Mouse (Mus musculus): ENCODE data around the gene Slc29a4.
A peak's percentile ranks its signal among the peaks of the same experiment; 100 is the strongest.

The Slc29a4 gene

DNA sequence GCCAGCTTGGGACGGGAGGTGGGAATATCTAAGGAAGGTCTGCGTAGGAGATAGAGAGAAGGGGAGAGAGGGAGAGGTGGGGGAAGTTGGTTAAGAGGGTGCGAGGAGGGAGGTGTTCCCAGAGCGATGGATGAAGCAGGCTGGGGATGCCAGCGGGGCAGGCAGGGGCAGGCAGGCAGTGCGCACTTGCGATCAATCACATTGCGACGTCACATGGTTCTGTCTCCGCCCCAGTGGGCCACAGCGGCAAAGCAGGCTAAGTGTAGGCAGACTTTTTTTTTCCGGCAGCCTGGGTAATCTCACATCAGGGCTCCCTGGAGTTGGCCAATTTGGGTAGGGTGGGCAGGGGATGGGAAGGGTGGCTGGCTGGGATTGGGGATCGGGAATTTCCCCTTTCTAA, 59.9 kb downstream of the Slc29a4 start:
- DNase-seq: no peak

DNA sequence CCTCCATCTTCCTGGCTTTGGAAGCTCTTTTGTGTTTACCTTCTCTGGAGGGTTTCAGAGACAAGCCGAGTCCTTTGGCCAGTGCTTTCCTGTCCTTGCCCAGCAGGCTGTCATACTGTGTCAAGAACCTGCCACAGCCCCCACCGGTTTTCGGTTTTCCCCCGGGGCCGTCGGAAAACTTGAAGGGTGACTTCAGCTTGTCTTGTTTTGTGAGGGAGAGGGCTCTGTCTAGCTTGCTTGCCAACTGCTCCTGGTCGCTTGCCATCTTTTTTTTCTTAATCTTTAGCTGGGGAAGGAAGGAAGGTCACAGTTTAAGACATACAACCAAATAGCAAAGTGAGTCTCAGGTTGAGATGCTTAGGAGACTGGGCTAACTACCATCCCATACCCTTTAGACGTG, 67.5 kb downstream of the Slc29a4 start:
- no peak for DNase-seq

DNA sequence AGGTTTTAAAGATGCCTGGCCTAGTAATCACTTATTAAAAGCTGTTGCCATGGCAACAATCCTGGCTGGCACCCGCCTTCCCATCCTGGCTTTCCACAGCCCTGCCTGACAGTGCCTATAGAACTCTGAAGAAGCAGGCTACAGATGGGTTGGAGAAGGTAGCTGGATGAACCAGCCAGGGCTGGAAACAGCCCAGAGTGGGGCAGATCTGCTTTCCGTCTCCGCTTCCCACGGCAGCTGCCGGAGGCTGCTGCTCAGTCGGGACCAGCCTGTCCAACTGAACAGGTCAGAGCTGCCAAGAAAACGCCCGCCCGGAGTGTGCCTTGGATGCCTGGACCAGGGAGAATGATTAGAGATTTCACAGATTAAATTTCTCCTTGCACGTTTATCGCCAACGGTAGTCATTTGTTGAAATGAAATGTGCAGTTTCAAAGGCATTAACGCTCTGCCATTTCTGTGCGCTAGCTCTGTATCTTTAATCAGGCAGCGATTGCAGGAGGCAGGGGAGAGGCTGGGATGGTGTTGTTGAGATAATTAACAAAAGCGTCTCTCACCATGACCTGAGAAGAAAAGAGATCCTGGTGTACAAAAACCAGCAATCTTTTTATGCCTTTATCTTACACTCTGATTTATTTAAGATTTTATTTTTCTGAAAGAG, 69.1 kb downstream of the Slc29a4 start:
- DNase-seq: peak; percentile 83

DNA sequence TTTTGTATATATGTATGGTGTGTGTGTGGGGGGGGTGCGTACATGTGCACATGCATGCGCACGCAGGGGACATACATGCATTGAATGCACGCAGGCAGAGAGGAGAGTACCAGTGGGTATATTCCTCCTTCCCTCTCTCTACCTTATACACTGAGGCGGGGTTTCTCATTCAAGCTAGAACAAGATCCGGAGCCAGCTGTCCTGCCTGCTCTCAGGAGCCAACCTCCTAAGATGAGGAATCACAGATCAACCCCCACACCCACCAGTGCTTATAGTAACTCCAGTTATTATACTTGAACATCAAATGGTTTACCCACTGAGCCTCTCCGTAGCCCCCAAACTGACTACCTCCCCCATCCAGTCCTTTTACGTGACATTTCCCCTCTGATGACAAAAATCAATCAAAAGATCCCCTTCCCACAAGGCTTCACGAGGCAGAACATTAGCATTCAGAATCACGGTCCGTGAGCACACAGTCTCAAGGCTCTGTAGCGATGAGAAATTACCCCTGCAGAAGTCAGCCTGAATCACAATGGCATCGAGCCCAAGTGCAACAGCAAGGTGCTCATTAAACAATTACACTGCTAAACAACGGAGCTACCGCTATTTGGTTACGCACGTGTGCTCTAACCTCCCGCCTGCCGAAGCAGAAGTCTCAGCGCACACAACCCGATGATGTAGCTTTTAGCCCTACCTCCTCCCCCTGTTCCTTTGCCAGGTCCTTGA, 69.9 kb downstream of the Slc29a4 start:
- DNase-seq: no peak

DNA sequence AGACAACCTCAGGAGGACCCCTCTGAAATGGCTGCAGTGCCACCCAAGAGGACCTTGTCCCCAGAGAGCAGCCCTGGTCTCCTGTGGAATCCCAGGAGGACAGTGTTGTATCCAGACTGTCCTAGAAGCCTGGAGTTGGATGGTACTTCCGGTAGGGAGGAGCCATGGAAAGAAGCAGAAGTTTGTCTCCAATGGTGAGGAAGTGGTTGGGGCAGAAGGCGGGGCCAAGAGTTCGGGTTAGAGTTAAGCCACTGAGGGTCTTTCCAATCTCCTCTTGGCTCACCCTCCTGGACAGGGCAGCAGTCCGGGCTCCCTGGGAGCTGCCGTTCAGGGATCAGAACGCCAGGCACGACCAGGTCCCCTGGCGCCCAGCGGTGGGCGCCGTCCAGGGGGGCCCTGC, 72.0 kb downstream of the Slc29a4 start:
- no peak for DNase-seq

DNA sequence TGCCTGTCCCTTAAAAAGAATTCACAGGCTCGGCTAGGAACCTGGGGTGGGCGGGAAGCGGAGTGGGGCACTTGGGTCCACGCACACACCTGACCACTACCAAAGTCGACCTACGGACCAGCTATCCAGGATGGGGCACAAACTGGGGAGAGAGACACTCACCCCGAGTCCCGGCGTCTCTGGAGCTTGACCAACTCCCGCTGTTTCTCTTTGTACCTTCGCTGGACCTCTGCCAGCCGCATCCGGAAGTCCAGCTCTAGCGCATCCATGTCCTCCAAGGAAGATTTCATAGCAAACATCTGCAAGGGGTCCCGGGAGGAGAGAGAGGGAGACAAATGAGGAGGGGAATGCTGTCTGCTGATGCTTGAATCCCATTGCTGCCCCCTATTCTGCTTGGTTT, 72.6 kb downstream of the Slc29a4 start:
- DNase-seq: no peak

DNA sequence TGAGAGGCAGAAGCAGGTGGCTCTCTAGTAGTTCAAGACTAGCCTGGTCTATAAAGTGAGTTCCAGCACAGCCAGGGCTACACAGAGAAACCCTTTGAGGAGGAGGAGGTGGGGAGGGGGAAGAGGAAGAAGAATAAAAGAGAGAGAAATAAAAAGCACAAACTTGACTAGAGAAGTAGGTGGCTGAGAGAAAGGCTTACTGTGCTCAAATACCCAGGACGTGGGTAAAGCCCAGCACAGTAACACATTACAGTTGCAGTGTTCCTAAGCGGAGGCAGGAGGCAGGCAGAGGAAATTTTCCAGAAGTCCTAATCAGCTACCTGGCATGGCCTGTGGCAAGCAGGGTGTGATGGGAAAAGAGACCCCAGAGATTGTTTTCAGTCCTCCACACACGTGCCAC, 74.4 kb downstream of the Slc29a4 start:
- no peak for DNase-seq

DNA sequence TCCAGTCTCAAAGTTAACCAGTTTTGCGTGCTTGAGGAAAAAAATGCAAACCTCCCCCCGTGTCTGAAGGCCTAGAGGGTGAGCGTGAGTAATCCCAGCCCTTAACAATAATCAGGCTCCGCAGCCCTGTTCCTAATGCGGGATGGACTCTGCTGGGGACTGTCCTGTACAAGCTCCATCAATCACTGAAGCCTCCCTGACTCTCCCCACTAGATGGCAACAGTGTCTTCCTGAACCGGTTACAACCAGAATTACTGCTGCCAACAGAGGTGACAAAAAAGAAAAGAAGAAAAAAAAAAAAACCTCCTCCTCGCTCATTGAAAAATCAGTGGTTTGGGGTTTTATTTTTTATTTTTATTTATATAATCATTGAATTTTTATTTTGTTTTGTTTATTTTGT, 75.6 kb downstream of the Slc29a4 start:
- peak; percentile 59 for DNase-seq

DNA sequence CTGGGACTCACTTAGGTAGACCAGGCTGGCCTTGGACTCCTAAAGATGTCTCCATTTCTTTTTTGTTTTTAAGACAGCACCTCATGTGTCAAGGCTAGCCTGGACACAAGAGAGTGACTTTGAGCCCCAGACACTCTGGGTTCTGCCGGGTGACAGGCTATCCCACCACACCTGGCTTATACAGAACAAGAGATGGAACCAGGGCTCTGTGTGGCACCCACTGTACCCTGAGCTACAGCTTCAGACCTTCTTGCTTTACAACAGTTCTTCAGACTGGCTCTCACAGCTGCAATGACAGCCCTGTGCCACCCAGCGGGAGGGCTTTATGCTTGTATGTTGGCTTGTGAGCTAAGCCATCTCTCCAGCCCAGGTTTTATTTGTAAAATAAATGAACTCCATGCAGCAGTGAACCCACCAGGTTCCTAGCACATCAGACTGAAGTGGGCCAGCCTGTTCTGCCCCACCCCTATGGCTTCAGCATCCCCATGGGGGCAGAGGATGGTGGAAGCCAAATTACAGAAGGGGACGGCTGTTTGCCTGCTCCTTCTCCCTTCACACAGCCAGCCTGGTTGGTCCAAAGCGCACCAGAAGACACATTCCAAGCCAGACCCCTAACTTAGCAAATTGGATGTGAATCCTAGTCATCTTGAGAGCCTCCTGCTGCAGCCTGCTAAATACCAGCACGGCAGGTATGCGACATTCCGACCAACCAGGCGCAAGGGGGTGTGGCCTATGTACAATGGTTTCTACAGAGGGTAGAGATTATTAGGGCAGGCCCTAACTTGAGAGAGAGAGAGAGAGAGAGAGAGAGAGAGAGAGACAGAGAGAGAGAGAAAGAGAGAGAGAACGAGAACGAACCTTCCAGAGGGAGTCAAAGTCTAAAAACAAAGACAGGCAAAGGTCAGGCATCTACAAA, 76.3 kb downstream of the Slc29a4 start:
- DNase-seq: no peak

DNA sequence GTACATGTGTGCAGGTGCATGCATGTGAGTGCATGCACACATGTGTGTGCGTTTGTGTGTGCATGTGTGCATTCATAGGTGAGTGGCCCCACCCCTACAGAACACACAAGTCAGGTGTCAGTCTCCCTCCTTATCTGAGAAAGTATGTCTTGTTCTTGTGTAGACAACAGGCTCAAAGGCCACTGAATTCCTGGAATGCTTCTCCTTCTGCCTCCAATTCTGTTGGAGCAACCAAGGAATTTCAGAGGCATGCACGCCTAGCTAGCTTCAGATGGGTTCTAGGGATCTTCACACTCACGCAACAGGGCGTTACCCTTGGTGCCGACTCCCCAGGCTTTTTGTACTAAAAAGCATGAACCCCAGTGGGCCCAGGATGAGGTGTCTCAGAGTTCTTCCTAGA, 77.3 kb downstream of the Slc29a4 start:
- no peak for DNase-seq

DNA sequence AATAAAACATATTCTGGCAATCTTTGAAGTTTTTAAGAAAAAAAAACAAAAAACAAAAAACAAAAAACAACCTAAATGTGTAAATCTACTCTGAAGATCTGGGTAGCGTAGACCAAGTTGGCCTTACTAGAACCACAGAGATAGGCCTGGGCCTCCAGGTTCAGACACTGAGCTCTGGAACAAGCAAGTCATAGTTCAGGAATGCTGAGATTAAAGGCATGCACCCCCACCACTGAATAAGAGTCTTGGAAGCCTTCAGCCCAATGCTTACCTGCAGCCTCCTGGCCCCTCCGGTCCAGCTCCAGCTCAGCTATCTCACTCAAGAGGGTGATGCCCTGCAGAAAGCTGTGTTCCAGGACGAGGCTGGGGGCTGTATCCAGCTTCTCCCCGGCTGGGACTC, 78.7 kb downstream of the Slc29a4 start:
- DNase-seq: no peak

DNA sequence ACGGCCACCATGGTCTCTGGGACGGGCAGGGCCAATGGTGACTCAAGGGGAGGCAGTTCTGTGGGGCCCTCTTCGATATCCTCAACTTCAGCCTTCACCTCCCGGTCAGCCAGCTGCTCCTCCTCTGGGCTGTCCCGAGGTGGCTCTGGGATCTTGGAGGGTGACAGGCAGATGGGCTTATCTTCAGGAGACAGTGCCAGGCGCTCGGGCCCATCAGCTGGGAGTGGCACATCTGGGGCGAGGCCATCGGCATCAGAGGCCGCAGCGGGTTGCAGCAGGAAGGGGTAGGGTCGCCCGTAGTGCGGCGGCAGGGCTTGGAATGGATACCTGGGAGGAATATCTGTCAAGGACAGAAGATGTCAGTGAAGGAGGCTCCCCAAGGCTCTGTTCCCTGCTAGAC, 79.7 kb downstream of the Slc29a4 start:
- DNase-seq: no peak
